Mouse (Mus musculus): ENCODE data around the gene Gm11639. TPM values are rescaled to one million over a fixed set of nuclear protein-coding genes. Genes with fewer than 3 reads are reported as not detected.

Gene Gm11639
- polyA plus RNA-seq, 1 experiment from 2014 or later = 0.60 TPM

- ATAC-seq (ENCODE audit: low FRiP score, low read depth) = no peak
- no peak overlapping the region for H3K9ac ChIP-seq
- H3K27ac ChIP-seq (replicated peaks) = no peak overlapping the region
- H3K4me2 ChIP-seq = no peak overlapping the region
- H3K4me3 ChIP-seq = no peak overlapping the region
- H3K4me1 ChIP-seq (replicated peaks) = no peaks in the 10 kb centered on the region
- WGBS = 89% methylated on average over 5 of the region's 5 CpGs
- no peaks in the 10 kb centered on the region for H3K9me3 ChIP-seq
- H3K27me3 ChIP-seq = no peaks in the 10 kb centered on the region
- no peaks in the 10 kb centered on the region for H3K36me3 ChIP-seq
These were observed 24.4 kb upstream of the Gm11639 start for GRCm38 (mm10) chr11:104661106-104661505.

DNA sequence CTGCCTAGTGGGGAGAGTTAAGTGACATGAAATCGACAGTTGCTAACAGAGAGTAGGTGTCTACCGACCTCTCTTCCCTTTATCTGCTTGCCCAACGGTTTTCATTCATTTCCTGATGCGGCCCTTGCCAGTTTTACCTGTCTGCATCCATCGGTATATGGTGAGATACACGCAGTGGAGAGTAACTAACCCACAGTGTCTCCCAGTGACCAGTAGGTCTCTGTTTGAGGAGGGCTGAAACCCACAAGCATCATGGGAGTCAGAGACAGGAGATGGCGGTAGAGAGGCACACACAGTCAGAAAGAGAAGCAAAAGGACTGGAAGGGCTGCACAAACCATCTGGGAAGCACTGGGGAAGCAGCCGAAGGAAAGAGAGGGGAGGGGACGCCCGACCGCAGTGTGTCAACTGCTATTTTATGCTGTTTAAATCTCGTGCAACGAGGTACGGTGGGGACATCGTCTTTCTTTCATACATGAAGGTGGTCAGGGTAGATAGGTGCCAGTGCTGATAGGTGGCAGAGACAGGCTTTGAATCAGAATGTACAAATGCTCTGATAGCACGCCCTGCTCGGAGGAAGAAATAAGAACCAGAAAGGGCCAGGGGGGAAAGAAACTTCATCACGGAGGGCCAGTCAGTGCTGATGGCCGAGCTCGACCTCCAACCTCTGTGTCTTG, 23.8 kb upstream of the Gm11639 start:
- no peaks in the 10 kb centered on the region for H3K36me3 ChIP-seq
- ATAC-seq (ENCODE audit: low FRiP score, low read depth) = no peak

DNA sequence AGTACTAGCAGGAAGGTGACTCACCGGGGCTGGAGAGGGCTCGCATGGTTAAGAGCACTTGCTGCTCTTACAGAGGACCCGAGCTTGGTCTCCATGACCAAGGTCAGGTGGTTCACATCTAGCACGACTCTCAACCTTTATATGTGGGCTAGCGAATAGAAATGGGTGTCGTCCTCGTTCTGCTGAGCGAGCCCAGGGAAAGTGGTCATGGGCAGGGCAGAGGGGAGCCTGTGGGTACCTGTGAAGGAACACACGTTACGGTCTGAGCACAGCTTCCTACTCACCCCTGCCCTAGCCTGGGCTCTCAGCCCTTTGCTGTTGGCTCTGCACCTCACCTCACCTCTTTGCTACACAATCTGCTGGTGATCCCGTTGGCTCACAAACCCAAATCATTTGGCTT, 22.9 kb upstream of the Gm11639 start:
- H3K27ac ChIP-seq (replicated peaks) = no peak overlapping the region
- H3K4me2 ChIP-seq = no peak overlapping the region
- no peak overlapping the region for H3K9ac ChIP-seq
- H3K4me1 ChIP-seq (replicated peaks) = no peaks in the 10 kb centered on the region
- no peaks in the 10 kb centered on the region for H3K9me3 ChIP-seq
- no peaks in the 10 kb centered on the region for H3K36me3 ChIP-seq
- H3K27me3 ChIP-seq = no peaks in the 10 kb centered on the region
- H3K4me3 ChIP-seq = no peak overlapping the region
- ATAC-seq (ENCODE audit: low FRiP score, low read depth) = no peak
- 95% methylated on average over 11 of the region's 11 CpGs for WGBS

More for the DNA sequence above, 23.8 kb upstream of the Gm11639 start:
- Histone ChIP-seq H3K4me2 (no peak overlapping the region), H3K9me3 (no peaks in the 10 kb centered on the region), H3K4me1 (replicated peaks) (no peaks in the 10 kb centered on the region), H3K27me3 (no peaks in the 10 kb centered on the region), H3K27ac (replicated peaks) (no peak overlapping the region), H3K4me3 (no peak overlapping the region), H3K9ac (no peak overlapping the region)
- 83% methylated on average over 20 of the region's 20 CpGs for WGBS

DNA sequence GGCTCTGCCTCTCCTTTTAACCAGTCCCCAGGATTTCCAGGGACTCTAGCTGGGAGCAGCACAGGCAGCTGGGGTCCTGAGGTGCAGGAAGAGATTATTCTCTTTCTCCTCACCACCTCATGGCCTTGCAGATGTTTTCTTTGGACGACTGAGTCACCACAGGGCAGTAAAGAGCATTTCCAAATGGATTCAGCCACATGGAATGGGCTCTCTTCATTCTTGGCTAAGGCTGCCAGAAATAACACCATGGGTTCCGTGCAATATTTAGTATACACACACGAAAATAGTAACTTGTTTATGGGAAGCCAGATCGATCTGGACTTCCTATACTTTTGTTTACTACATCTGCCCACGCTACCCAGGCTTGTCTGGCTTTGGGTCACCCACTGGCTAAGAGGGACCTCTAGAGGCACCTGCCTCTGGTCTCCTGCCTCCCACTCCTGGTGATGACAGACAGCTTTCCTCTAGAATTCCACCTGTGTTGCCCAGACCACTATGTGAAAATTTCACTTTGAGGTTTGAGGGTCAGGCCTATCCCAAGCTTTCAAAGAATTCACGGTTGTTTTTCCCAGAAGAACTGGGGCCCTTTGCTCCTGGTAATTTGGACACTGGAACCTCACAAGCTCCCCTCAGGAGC, 22.1 kb upstream of the Gm11639 start:
- no peaks in the 10 kb centered on the region for H3K36me3 ChIP-seq
- ATAC-seq (ENCODE audit: low FRiP score, low read depth) = no peak
- no peaks in the 10 kb centered on the region for H3K4me1 ChIP-seq (replicated peaks)
- H3K9ac ChIP-seq = no peak overlapping the region
- H3K27me3 ChIP-seq = no peaks in the 10 kb centered on the region
- 77% methylated on average over 6 of the region's 6 CpGs for WGBS
- H3K27ac ChIP-seq (replicated peaks) = no peak overlapping the region
- no peaks in the 10 kb centered on the region for H3K9me3 ChIP-seq
- H3K4me2 ChIP-seq = no peak overlapping the region
- no peak overlapping the region for H3K4me3 ChIP-seq

DNA sequence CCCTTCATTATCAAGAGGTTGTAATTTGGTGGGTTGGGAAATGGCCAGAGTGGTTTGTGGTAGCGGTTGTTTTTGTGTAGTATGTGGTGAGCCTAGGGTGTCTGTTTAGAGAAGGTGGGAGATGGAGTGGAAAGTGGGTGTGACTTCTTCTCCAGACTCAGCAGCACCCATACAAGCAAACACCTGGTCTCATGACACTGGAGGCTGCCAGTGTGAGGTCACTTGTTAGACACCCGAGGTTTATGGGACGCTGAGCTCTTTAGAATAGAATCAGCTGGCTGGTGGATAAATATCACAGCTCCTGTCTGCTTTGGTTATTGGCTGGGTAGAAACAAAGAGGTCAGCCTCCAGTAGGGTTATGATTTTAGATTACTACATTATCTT, 21.6 kb upstream of the Gm11639 start:
- H3K27ac ChIP-seq (replicated peaks) = no peak overlapping the region
- H3K9me3 ChIP-seq = no peaks in the 10 kb centered on the region
- H3K9ac ChIP-seq = no peak overlapping the region
- WGBS = 85% methylated on average over 3 of the region's 3 CpGs
- H3K27me3 ChIP-seq = no peaks in the 10 kb centered on the region
- no peaks in the 10 kb centered on the region for H3K4me1 ChIP-seq (replicated peaks)
- no peak for ATAC-seq (ENCODE audit: low FRiP score, low read depth)
- no peak overlapping the region for H3K4me2 ChIP-seq
- no peaks in the 10 kb centered on the region for H3K36me3 ChIP-seq
- no peak overlapping the region for H3K4me3 ChIP-seq

- Histone ChIP-seq H3K9me3 (no peaks in the 10 kb centered on the region), H3K27me3 (no peaks in the 10 kb centered on the region), H3K9ac (no peak overlapping the region), H3K36me3 (no peaks in the 10 kb centered on the region), H3K4me3 (no peak overlapping the region), H3K4me1 (replicated peaks) (no peaks in the 10 kb centered on the region), H3K27ac (replicated peaks) (no peak overlapping the region), H3K4me2 (no peak overlapping the region)
- ATAC-seq (ENCODE audit: low FRiP score, low read depth) = no peak
These were observed 21.1 kb upstream of the Gm11639 start for GRCm38 (mm10) chr11:104664441-104664840.

DNA sequence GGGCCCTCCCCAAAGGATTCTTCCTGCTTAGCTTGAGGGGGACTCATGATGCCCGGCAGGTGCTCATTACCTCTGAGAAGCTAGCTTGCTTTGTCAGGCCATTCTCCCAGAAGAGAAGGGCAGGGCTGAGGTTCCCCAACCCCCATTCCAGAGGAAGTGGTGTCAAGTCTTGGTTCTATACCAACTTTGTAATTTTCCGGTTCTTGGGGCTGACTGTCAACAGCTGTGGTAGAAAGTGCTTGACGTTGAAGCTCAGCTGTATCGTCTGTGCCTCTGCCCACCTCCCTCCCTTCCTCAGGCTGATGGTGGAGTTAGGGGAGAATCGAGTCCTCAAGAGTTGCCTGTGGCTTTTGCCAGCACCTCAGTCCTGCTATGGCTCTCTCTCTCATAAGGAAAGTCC, 18.1 kb upstream of the Gm11639 start:
- ATAC-seq (ENCODE audit: low FRiP score, low read depth) = no peak
- 87% methylated on average over 5 of the region's 5 CpGs for WGBS
- H3K27me3 ChIP-seq = no peaks in the 10 kb centered on the region

DNA sequence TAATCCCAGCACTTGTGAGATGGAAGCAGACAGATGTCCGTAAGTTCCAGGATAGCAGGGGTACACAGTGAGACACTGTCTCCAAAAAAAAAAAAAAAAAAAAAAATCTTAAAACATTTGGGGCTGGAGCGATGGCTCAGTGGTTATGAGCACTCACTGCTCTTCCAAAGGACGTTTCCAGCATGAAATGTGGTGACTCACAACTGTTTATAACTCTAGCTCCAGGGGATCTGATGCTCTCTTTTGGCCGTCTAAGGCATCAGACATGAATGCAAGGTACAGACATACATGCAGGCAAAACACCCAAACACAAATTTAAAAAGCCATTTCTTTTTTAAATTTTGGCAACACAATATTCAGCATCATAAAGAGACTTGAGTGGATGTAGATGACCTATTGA, 12.1 kb upstream of the Gm11639 start:
- no peak for ATAC-seq (ENCODE audit: low FRiP score, low read depth)
- WGBS = 70% methylated on average over 4 of the region's 4 CpGs
- Histone ChIP-seq H3K27ac (replicated peaks) (no peak overlapping the region), H3K9ac (no peak overlapping the region), H3K27me3 (no peaks in the 10 kb centered on the region), H3K4me1 (replicated peaks) (no peaks in the 10 kb centered on the region), H3K4me3 (no peak overlapping the region), H3K36me3 (no peaks in the 10 kb centered on the region), H3K9me3 (no peaks in the 10 kb centered on the region), H3K4me2 (no peak overlapping the region)

More for the DNA sequence above, 18.1 kb upstream of the Gm11639 start:
- no peaks in the 10 kb centered on the region for H3K36me3 ChIP-seq
- H3K4me2 ChIP-seq = no peak overlapping the region
- no peaks in the 10 kb centered on the region for H3K4me1 ChIP-seq (replicated peaks)
- no peak overlapping the region for H3K27ac ChIP-seq (replicated peaks)
- no peak overlapping the region for H3K4me3 ChIP-seq
- H3K9ac ChIP-seq = no peak overlapping the region
- H3K9me3 ChIP-seq = no peaks in the 10 kb centered on the region

DNA sequence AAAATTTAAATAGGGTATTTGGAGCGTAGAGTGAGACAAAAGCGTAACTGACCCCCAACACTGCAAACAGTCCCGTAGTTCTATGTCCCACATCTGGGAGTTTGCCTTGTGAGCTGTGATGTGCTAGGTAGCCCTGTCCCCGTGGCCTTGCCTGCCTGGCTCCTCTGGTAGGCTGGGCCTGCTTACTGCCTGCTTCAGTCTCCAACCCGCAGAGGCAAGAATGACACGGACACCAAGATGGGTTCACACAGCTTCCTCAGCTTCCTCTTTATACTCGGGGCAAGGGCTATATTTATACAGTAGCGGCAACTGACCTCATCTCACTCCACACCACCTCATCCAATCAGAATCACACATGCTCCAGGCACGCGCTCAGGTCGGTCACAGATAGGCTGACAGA, 10.7 kb upstream of the Gm11639 start:
- Histone ChIP-seq H3K36me3 (no peaks in the 10 kb centered on the region), H3K4me1 (replicated peaks) (no peaks in the 10 kb centered on the region), H3K4me2 (no peak overlapping the region), H3K27ac (replicated peaks) (no peak overlapping the region), H3K9me3 (no peaks in the 10 kb centered on the region), H3K4me3 (no peak overlapping the region), H3K27me3 (no peaks in the 10 kb centered on the region), H3K9ac (no peak overlapping the region)
- WGBS = 92% methylated on average over 11 of the region's 11 CpGs
- ATAC-seq (ENCODE audit: low FRiP score, low read depth) = no peak

GRCm38 (mm10) chr11:104693235-104693634, 7.7 kb downstream of the Gm11639 start:
- Histone ChIP-seq H3K4me2 (no peak overlapping the region), H3K4me1 (replicated peaks) (no peaks in the 10 kb centered on the region), H3K9ac (no peak overlapping the region), H3K36me3 (no peaks in the 10 kb centered on the region), H3K27ac (replicated peaks) (no peak overlapping the region), H3K27me3 (no peaks in the 10 kb centered on the region), H3K4me3 (no peak overlapping the region), H3K9me3 (no peaks in the 10 kb centered on the region)
- no peak for ATAC-seq (ENCODE audit: low FRiP score, low read depth)
- WGBS = 88% methylated on average over 6 of the region's 6 CpGs

- 53% methylated on average over 15 of the region's 15 CpGs for WGBS
These were observed 18.6 kb downstream of the Gm11639 start for GRCm38 (mm10) chr11:104704097-104704496.

DNA sequence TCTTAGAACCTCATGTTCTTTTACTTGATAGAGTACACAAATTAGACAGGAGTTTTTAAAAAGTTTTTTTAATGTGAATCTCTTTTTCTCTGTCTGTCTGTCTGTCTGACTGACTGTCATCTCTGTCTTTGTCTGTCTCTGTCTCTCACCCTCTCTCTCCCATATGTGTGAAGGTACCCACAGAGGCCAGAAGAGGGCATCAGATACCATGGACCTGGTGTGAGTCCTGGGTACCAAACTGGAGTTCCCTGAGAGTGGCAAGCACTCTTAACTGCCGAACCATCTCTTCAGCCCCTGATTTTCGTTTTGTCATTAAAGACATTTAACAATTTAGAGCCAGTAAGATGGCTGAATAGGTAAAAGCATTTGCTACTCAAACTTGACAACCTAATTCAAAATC, 21.6 kb downstream of the Gm11639 start:
- H3K4me1 ChIP-seq (replicated peaks) = no peaks in the 10 kb centered on the region
- no peak for ATAC-seq (ENCODE audit: low FRiP score, low read depth)
- no peaks in the 10 kb centered on the region for H3K9me3 ChIP-seq
- H3K4me3 ChIP-seq = no peak overlapping the region
- no peak overlapping the region for H3K27ac ChIP-seq (replicated peaks)
- H3K4me2 ChIP-seq = no peak overlapping the region
- no peak overlapping the region for H3K9ac ChIP-seq
- WGBS = 69% methylated on average over 2 of the region's 2 CpGs
- H3K36me3 ChIP-seq = no peaks in the 10 kb centered on the region
- no peaks in the 10 kb centered on the region for H3K27me3 ChIP-seq

More at GRCm38 (mm10) chr11:104704097-104704496, 18.6 kb downstream of the Gm11639 start:
- no peaks in the 10 kb centered on the region for H3K9me3 ChIP-seq
- peak overlapping the region; percentile 33 for H3K4me2 ChIP-seq
- no peak overlapping the region for H3K9ac ChIP-seq
- ATAC-seq (ENCODE audit: low FRiP score, low read depth) = no peak
- H3K36me3 ChIP-seq = no peaks in the 10 kb centered on the region
- no peak overlapping the region for H3K27ac ChIP-seq (replicated peaks)
- no peaks in the 10 kb centered on the region for H3K4me1 ChIP-seq (replicated peaks)
- H3K27me3 ChIP-seq = no peaks in the 10 kb centered on the region
- H3K4me3 ChIP-seq = no peak overlapping the region

Data from hindbrain, embryonic 15.5 days (tissue).